Mouse (Mus musculus): ENCODE data around the gene Galk2. TPM values are rescaled to one million over a fixed set of nuclear protein-coding genes. Genes with fewer than 3 reads are reported as not detected.

Gene Galk2
- total and polyA plus RNA-seq, 2 experiments from 2014 or later, result 28.7 to 32.0 TPM

DNA sequence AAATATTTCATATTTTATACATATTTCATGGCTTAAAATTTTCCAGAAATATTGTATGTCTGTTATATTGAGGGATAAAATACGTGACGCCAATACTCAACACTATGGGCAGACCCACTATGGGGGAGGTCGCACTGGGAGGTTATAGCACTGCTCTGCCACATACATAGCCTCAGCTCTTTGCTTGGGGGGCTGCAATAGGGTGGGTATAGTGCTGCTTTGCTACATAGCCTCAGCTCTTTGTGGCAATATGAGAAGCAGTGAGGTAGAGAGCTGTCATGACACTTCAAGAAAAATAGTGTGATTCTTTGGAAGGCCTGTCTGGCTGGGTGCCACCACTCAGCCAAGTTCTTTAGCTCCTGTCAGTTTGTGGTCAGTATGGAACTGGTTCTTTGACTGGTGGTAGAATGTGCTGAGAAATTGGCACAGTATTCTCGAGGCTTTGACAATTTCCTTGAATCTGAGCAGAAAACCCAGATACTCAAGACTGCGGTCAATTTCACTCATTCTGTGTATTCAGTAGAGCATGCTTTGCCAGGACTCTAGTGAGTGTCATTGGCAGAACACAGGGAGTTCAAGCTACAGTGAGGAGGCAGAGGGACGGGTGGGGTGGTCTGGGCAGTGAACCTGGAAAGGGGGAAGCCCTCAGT lies 80.2 kb downstream of the Galk2 start:
- Histone ChIP-seq H3K36me3 (ENCODE audit: insufficient read depth, low read length) (peaks cover under 1% of the 10 kb centered on the region; the same call in 1 of the 2 replicates), H3K4me1 (ENCODE audit: insufficient read depth, low read length) (no peaks in the 10 kb centered on the region), H3K9ac (replicated peaks; ENCODE audit: low read length, poor library complexity, severe bottlenecking) (no peak overlapping the region), H3K4me3 (ENCODE audit: low read depth, low read length) (no peak overlapping the region), H3K4me2 (ENCODE audit: low read depth, low read length, poor library complexity, severe bottlenecking) (no peak overlapping the region), H3K27me3 (ENCODE audit: insufficient read depth, low read length) (no peaks in the 10 kb centered on the region), H3K27ac (ENCODE audit: low read depth, low read length) (no peak overlapping the region), H3K9me3 (ENCODE audit: low read length) (no peaks in the 10 kb centered on the region)
- ATAC-seq (ENCODE audit: low FRiP score), result no peak
- no peak for TF ChIP-seq CTCF (IDR thresholded peaks at IDR 0.05)
- peak; percentile 9 for DNase-seq (ENCODE audit: low spot score)
- WGBS, result 82% methylated on average over 6 of the region's 6 CpGs

DNA sequence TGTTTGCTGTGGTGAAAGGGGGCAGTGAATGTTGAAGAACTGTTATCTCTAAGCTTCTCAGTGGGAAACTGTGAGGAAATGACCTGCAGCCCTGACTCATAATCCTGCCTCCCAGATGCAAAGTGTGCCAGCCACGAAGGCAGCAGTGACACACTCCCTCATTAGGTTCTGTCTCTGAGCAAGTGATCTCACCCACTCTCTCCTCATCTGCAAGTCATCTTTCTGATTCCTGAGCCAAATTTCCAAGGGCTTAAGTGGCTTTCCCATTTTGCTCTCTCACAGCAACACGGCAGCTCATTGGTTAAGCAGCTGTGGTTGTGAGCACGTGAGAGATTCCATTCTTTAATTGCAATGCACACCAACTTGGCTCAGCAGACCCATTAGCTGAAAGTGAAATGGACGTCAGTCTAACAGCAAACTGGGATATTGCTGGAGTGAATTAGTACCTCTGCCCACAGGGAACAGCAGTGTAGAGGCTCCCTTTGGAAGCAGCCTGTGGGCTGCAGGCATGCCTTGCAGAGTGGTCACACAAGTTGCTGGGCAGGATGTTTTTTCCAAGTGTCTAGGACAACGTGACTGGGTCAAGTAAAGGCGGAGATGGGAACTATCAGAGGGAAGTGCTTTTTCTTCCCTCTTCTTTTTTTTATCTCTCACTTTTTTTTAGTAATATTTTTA lies 82.3 kb downstream of the Galk2 start:
- Histone ChIP-seq H3K27me3 (ENCODE audit: insufficient read depth, low read length) (no peaks in the 10 kb centered on the region), H3K4me2 (ENCODE audit: low read depth, low read length, poor library complexity, severe bottlenecking) (no peak overlapping the region), H3K4me1 (ENCODE audit: insufficient read depth, low read length) (no peaks in the 10 kb centered on the region), H3K27ac (ENCODE audit: low read depth, low read length) (no peak overlapping the region), H3K9ac (replicated peaks; ENCODE audit: low read length, poor library complexity, severe bottlenecking) (no peak overlapping the region), H3K9me3 (ENCODE audit: low read length) (no peaks in the 10 kb centered on the region), H3K4me3 (ENCODE audit: low read depth, low read length) (no peak overlapping the region), H3K36me3 (ENCODE audit: insufficient read depth, low read length) (no peaks in the 10 kb centered on the region)
- WGBS, result 73% methylated on average over 6 of the region's 6 CpGs
- no peak for TF ChIP-seq CTCF (IDR thresholded peaks at IDR 0.05)
- no peak for DNase-seq (ENCODE audit: low spot score)
- ATAC-seq (ENCODE audit: low FRiP score), result no peak

DNA sequence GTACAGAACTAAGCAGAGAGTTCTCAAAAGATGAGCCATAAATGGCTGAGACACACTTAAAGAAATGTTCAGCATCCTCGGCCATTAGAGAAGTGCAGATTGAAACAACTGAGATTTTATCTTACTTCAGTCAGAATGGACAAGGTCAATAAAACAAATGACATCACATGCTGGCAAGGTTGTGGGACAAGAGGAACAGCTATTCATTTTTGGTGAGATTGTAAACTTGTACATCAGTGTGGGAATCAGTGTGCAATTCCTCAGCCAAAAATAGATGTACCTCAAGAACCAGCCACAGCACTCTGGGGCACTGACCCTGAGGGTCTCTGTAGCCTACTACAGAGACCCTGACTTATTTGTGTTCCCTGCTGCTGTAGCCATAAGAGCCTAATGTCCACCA lies 84.4 kb downstream of the Galk2 start:
- no peak overlapping the region for H3K27ac ChIP-seq (ENCODE audit: low read depth, low read length)
- WGBS, result 93% methylated on average over 1 of the region's 1 CpGs
- no peaks in the 10 kb centered on the region for H3K4me1 ChIP-seq (ENCODE audit: insufficient read depth, low read length)
- H3K27me3 ChIP-seq (ENCODE audit: insufficient read depth, low read length), result no peaks in the 10 kb centered on the region
- H3K9ac ChIP-seq (replicated peaks; ENCODE audit: low read length, poor library complexity, severe bottlenecking), result no peak overlapping the region
- no peak for ATAC-seq (ENCODE audit: low FRiP score)
- H3K36me3 ChIP-seq (ENCODE audit: insufficient read depth, low read length), result peaks cover 6% of the 10 kb centered on the region; the same call in 1 of the 2 replicates
- H3K9me3 ChIP-seq (ENCODE audit: low read length), result no peaks in the 10 kb centered on the region
- H3K4me2 ChIP-seq (ENCODE audit: low read depth, low read length, poor library complexity, severe bottlenecking), result no peak overlapping the region
- no peak for DNase-seq (ENCODE audit: low spot score)
- no peak overlapping the region for H3K4me3 ChIP-seq (ENCODE audit: low read depth, low read length)
- no peak for TF ChIP-seq CTCF (IDR thresholded peaks at IDR 0.05)

GRCm38 (mm10) chr2:125948195-125948594 lies 89.3 kb downstream of the Galk2 start:
- Histone ChIP-seq H3K27ac (ENCODE audit: low read depth, low read length) (no peak overlapping the region), H3K27me3 (ENCODE audit: insufficient read depth, low read length) (no peaks in the 10 kb centered on the region), H3K36me3 (ENCODE audit: insufficient read depth, low read length) (peaks cover 12% of the 10 kb centered on the region), H3K4me3 (ENCODE audit: low read depth, low read length) (no peak overlapping the region), H3K9ac (replicated peaks; ENCODE audit: low read length, poor library complexity, severe bottlenecking) (no peak overlapping the region), H3K9me3 (ENCODE audit: low read length) (no peaks in the 10 kb centered on the region), H3K4me2 (ENCODE audit: low read depth, low read length, poor library complexity, severe bottlenecking) (no peak overlapping the region), H3K4me1 (ENCODE audit: insufficient read depth, low read length) (no peaks in the 10 kb centered on the region)
- 91% methylated on average over 2 of the region's 2 CpGs for WGBS
- TF ChIP-seq CTCF (IDR thresholded peaks at IDR 0.05), result no peak
- DNase-seq (ENCODE audit: low spot score), result no peak
- no peak for ATAC-seq (ENCODE audit: low FRiP score)

DNA sequence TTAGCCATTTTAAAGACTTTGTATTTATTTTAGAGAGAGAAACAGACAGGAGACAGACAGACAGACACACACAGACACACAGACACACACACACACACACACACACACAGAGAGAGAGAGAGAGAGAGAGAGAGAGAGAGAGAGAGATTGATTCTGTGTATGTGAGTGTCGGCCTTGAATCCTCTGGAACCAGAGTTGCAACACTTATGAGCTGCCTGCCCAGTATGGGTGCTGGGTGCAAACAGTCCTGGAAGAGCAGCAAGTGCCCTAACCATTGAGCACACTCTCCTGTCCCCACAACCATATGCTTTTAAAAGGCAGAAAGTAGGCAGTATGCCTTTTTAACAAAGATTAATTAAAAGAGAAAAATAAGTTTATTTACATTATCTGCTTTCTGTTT lies 109.9 kb downstream of the Galk2 start:
- DNase-seq (ENCODE audit: low spot score), result no peak
- H3K27ac ChIP-seq (ENCODE audit: low read depth, low read length), result no peak overlapping the region
- 86% methylated on average over 1 of the region's 1 CpGs for WGBS
- H3K4me2 ChIP-seq (ENCODE audit: low read depth, low read length, poor library complexity, severe bottlenecking), result no peak overlapping the region
- no peaks in the 10 kb centered on the region for H3K9me3 ChIP-seq (ENCODE audit: low read length)
- H3K36me3 ChIP-seq (ENCODE audit: insufficient read depth, low read length), result no peaks in the 10 kb centered on the region
- H3K4me1 ChIP-seq (ENCODE audit: insufficient read depth, low read length), result no peaks in the 10 kb centered on the region
- no peak overlapping the region for H3K9ac ChIP-seq (replicated peaks; ENCODE audit: low read length, poor library complexity, severe bottlenecking)
- no peak overlapping the region for H3K4me3 ChIP-seq (ENCODE audit: low read depth, low read length)
- TF ChIP-seq CTCF (IDR thresholded peaks at IDR 0.05), result no peak
- no peak for ATAC-seq (ENCODE audit: low FRiP score)
- no peaks in the 10 kb centered on the region for H3K27me3 ChIP-seq (ENCODE audit: insufficient read depth, low read length)

GRCm38 (mm10) chr2:125973207-125973606 lies 114.3 kb downstream of the Galk2 start:
- Histone ChIP-seq H3K9ac (replicated peaks; ENCODE audit: low read length, poor library complexity, severe bottlenecking) (no peak overlapping the region), H3K9me3 (ENCODE audit: low read length) (no peaks in the 10 kb centered on the region), H3K36me3 (ENCODE audit: insufficient read depth, low read length) (0 out of 2 replicates have a peak, but pooled peaks cover 5% of the 10 kb centered on the region), H3K27me3 (ENCODE audit: insufficient read depth, low read length) (no peaks in the 10 kb centered on the region), H3K4me2 (ENCODE audit: low read depth, low read length, poor library complexity, severe bottlenecking) (no peak overlapping the region), H3K27ac (ENCODE audit: low read depth, low read length) (no peak overlapping the region), H3K4me1 (ENCODE audit: insufficient read depth, low read length) (no peaks in the 10 kb centered on the region), H3K4me3 (ENCODE audit: low read depth, low read length) (no peak overlapping the region)
- ATAC-seq (ENCODE audit: low FRiP score) (no peak), DNase-seq (ENCODE audit: low spot score) (no peak)
- no peak for TF ChIP-seq CTCF (IDR thresholded peaks at IDR 0.05)
- 73% methylated on average over 6 of the region's 6 CpGs for WGBS

Measured in midbrain, postnatal 0 days (tissue).